In genomic region chr13:40642931-40643330, GRCm38 (mm10) we compare ENCODE assay signal across 24 mouse cellular contexts.
"Had no signal": no experiment of that assay in that cellular context is flagged by ENCODE, and none has a peak within 500 bp of the region (broad histone marks: within the 10 kb centered on the region; RNA-seq: fewer than 3 reads in every experiment).

No protein-coding gene starts in this region.

- H3K9ac ChIP-seq: heart, embryonic 12.5 days; hindbrain, embryonic 14.5 days; intestine, embryonic 15.5 days; kidney, embryonic 15.5 days; limb, embryonic 12.5 days; liver, embryonic 13.5 days; liver, embryonic 15.5 days had no signal

- H3K9me3 ChIP-seq: heart, embryonic 10.5 days; intestine, embryonic 15.5 days; kidney, embryonic 15.5 days; limb, embryonic 10.5 days; limb, embryonic 12.5 days; liver, embryonic 13.5 days; liver, embryonic 15.5 days had no signal

- H3K4me2 ChIP-seq: heart, embryonic 12.5 days; hindbrain, embryonic 14.5 days; intestine, embryonic 15.5 days; kidney, embryonic 15.5 days; limb, embryonic 12.5 days; liver, embryonic 11.5 days; liver, embryonic 13.5 days; liver, embryonic 15.5 days had no signal

- DNase-seq: gastrocnemius, postnatal 14 days; heart, postnatal 10 days; heart, postnatal 4 days; kidney, adult 18-20 months; kidney, adult 8-10 months; kidney, postnatal 14 days; kidney, postnatal 36 days; layer of hippocampus, adult 9-11 months; liver; liver, embryonic 13.5 days had no signal

- H3K4me1 ChIP-seq: heart, embryonic 10.5 days; heart, embryonic 12.5 days; intestine, embryonic 15.5 days; liver, embryonic 13.5 days; liver, embryonic 15.5 days had no signal

- H3K36me3 ChIP-seq: heart, embryonic 10.5 days; heart, embryonic 12.5 days; intestine, embryonic 15.5 days; kidney, embryonic 15.5 days; limb, embryonic 10.5 days; limb, embryonic 12.5 days; liver, embryonic 13.5 days; liver, embryonic 15.5 days had no signal

- H3K27ac ChIP-seq: heart, embryonic 10.5 days; hindbrain, embryonic 14.5 days; intestine, embryonic 15.5 days; kidney, embryonic 15.5 days; kidney, postnatal 0 days; left cerebral cortex, adult 2 months; limb, embryonic 10.5 days; limb, embryonic 12.5 days; liver, embryonic 13.5 days; liver, embryonic 15.5 days had no signal

- H3K4me3 ChIP-seq: heart, embryonic 10.5 days; heart, embryonic 12.5 days; intestine, embryonic 15.5 days; kidney, embryonic 15.5 days; left cerebral cortex, adult 2 months; limb, embryonic 10.5 days; limb, embryonic 12.5 days; liver, embryonic 13.5 days; liver, embryonic 15.5 days had no signal

- ATAC-seq: hindbrain, embryonic 16.5 days; inflammation-experienced regulatory T-cells, adult 6 months; intestine, embryonic 15.5 days; intestine, postnatal 0 days had no signal

- H3K27me3 ChIP-seq: heart, embryonic 12.5 days; intestine, embryonic 15.5 days; kidney, embryonic 15.5 days; liver, embryonic 13.5 days; liver, embryonic 15.5 days had no signal
